Mouse (Mus musculus): ENCODE measurements around the gene Atp9a.

The Atp9a gene

GRCm38 (mm10) chr2:168633301-168633816 is 108.8 kb downstream of the Atp9a start:
- DNase-seq: no peak

DNA sequence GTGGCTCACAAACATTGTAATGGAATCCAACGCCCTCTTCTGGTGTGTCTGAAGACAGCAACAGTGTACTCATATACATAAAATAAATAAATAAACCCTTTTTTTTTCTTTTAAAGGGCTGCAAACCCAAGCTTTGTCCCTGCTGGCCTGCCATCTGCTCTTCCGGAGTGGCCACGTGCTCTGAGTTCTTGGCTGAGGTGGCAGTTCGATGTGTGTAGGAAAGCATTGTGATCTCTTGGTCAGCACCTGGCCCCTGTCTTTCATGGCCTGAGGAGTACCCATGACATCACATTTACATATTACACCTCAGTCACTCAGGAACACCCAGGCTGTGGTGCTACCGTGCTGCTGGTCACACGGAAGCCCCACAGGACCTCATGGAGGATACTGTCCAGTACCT is 109.7 kb downstream of the Atp9a start:
- no peak for DNase-seq

DNA sequence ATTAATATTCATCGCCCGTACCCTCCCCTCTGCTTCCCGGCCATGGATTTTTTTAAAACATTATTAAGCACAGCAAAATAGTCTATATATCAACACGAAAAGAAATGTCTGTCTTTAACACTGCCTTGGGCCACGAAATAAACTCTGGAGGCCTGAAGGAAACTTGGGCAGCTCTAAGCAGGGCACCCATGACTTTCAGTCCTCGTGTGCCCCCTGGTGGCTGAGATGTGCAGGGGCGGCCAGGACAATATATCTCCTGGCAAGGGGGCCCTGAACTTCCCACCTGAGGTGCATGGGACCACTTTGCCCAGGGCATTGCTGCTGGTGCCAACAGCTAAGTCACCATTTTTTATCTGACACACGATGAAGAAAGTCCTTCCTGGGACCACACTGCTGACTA is 113.4 kb downstream of the Atp9a start:
- peak; percentile 77 to 80 for DNase-seq

DNA sequence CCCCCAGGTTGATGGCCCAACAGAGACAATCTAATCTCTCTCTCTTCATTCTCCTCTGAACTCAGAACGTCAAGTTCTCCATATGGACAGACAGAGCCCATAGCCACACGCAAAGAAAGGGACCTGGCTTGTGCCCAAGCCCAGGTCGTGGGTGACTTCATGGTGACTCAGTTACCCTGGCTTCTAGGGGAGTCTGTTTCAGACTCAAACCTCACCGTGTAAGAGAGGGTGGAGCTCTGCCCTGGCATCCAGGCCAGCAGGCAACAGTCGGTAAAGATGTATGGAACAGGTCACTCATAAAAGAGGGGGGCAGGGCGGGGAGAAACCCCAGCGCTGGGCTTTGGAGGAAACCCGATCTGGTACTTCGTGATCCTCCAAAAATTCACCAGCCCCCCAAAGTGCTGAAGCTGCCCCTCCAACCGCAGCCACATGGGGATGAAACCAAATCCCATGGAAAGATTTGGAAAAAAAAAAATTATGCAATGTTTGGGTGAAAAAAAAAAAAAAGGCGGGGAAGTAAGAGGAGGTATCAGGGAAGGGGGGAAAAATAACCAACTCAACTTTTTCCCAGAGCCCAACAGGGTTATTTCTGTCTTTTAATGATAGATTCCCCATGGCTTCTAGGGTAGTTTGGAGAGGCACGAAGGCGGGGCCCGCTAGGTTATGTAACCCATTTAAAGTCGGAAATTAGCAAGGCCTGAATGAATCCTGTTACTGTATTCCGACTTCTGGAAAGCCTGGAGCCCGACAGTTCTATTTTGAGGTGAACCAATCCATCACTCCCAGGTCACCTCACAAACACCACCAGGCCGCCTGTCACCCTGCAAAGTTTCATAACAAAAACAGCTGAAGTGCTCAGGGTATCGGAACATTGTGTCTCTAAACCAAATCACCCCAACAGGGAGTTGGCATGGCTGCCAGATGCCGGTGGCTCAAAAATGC is 114.1 kb downstream of the Atp9a start:
- no peak for DNase-seq

GRCm38 (mm10) chr2:168626385-168626784 is 115.8 kb downstream of the Atp9a start:
- no peak for DNase-seq

- no peak for DNase-seq
Measured at GRCm38 (mm10) chr2:168625091-168625490, 117.1 kb downstream of the Atp9a start.

DNA sequence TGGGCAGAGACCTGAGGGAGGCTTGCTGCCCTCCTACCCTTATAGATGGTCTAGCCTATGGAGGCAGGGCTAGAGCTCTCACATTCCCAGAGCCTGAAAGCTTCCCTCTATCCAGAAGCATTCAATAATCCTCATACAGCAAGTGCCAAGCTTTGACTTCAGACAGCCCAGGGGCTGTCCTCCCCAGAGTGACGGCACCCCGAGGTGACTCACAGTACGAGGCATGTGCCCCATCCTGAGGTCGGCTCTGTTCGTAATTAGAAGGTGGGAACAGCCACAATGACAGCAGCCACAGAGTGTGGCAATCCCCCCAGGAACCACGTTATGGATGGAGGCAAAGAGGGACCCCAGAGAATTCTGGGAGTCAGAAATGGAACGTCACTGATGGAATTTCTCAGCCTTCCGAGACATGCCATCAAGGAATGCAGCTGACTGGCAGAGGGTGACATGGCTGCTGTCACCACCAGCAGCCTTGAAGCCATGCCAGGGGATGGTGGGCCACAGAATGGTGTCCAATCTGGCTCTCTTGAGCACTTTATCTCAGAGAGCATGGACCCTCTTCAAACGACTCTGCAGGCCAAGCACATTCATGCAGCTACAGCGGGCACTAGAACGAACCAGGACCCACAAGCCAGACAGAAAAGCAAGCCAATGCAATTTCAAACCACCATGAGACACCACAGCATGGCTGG is 121.0 kb downstream of the Atp9a start:
- no peak for DNase-seq

GRCm38 (mm10) chr2:168618205-168618717 is 123.9 kb downstream of the Atp9a start:
- DNase-seq: no peak

- no peak for DNase-seq
Measured at GRCm38 (mm10) chr2:168615160-168615559, 127.0 kb downstream of the Atp9a start.

DNA sequence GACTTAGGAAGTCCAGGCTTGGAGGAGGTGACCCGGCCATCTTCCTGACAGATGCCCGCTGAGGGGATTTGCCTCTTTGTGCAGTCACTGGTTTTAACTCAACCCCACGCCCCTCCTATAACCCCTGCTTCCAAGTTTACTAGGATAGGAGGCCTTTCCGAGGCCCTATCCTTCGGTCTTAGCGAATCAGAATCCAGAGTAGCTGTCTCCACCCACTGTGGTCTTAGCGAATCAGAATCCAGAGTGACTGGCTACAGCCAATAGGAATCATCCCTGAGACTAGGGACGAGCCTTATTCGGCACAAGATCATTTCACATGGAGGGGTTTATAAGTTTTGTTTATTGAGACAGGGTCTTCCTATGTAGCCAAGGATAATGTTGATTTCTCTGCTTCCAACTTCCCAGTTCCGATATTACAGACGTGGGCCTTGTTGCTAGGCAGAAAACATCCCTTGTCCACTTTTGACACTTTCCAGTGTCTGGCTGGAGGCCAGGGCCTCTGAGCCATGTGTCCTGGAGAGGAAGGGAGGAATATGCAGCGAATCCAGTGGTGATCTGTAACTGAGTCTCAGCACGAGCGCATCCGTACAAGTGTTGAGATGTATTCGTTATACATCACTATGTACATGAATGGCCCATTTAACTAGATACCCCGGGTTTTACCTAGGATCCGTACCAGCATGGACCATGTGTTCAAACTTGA is 127.9 kb downstream of the Atp9a start:
- DNase-seq: no peak

DNA sequence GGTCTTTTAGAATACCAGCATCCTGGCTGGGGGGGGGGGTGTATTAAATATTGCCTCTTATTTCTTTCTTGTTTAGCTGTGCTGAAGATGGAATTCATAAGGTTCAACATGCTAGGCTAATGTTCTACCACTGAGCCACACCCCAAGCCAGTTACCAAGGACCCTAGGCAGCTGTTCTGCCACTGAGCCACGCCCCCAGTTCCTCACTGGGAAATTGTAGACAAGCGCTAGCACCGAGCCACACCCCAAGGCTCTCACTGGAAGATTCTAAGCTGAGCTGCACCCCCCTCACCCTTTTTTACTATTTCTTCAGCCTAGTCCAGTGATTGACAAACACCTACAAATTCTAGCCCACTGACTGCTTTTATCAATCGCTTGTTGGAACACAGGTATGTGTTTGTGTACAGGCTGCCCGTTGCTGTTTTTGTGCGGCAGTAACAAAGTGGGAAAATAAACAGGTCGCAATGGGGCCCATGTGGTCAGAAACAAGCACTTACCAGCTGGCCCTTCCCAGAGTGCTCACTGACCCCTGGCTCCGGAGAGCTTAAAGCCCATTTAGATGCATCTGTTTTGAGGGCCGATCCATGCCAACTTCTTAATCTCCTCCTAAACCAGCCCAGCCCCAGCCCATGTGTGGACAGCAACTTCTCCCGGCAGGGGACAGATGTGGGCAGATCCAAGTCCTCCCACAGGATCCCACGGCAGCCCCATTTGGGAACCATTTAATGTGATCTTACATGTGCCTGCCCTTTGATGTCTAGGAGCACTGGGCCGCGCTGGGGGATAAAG is 128.9 kb downstream of the Atp9a start:
- peak in 1 of 2 experiments; percentile 26 for DNase-seq

GRCm38 (mm10) chr2:168610941-168611340 is 131.3 kb downstream of the Atp9a start:
- DNase-seq: no peak

DNA sequence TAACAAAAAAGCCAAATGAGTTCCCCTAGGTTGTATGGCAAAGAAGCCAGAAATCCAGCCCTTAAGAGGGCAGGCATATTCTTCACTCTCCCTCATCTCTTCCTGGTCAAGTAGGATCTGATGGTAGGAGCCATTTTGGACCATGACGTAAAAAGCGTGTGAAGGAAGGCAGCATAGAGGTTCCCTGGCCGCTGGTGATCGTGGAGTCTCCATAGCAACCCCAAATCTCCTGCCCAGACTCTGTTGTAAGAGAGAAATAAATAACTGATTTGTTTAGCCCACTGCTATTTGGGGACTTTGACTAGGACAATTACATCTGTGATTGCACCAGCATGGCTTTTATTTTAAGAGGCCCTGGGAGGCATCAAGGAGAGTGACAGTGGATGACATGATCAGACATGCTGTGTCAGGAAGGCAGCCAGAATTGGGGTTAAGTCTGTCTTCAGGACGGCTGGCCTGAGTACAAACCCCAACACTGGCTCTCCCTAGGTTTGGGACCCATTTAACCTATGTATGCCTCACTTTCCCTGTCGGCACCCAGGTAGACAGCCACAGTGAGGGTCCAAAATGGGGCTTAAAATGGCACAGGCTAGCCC is 132.5 kb downstream of the Atp9a start:
- DNase-seq: no peak

GRCm38 (mm10) chr2:168608125-168608564 is 134.1 kb downstream of the Atp9a start:
- no peak for DNase-seq

DNA sequence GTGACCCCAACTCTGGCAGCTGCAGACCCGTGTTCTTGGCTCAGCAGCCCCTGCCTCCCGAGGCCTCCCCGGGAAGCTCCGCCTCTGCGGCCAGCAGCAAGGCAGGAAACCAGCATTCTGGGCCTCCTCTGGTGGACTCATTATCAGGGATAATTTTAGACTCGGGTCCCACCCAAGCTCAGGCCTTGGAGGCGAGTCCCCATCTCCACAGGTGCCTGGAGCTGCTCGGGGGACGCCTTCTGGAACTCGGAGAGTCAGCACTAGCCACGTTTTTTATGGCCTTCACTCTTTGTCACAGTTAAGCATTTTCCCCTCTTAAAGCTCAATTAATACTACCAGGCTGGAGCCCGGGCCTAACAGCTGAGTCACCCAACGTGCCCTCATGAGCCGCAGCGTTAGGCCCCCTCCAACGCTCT is 137.5 kb downstream of the Atp9a start:
- DNase-seq: no peak

DNA sequence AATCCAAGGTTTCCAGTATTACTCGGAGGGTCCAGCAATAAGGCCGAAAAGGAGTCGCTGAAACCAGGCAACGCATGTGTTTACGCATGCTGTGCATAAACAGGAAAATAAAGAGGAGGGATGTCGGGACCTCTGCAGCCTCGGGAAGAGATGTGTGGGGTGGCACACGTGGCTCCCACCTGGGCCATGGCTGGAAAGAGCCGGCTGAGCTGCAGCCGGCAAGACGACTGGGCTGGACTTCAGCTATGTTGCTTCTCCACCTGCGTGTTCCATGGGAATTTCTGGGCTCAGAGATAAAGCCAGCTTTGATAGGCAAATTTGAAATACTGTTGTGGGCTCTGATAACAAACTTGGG is 139.8 kb downstream of the Atp9a start:
- DNase-seq: no peak

DNA sequence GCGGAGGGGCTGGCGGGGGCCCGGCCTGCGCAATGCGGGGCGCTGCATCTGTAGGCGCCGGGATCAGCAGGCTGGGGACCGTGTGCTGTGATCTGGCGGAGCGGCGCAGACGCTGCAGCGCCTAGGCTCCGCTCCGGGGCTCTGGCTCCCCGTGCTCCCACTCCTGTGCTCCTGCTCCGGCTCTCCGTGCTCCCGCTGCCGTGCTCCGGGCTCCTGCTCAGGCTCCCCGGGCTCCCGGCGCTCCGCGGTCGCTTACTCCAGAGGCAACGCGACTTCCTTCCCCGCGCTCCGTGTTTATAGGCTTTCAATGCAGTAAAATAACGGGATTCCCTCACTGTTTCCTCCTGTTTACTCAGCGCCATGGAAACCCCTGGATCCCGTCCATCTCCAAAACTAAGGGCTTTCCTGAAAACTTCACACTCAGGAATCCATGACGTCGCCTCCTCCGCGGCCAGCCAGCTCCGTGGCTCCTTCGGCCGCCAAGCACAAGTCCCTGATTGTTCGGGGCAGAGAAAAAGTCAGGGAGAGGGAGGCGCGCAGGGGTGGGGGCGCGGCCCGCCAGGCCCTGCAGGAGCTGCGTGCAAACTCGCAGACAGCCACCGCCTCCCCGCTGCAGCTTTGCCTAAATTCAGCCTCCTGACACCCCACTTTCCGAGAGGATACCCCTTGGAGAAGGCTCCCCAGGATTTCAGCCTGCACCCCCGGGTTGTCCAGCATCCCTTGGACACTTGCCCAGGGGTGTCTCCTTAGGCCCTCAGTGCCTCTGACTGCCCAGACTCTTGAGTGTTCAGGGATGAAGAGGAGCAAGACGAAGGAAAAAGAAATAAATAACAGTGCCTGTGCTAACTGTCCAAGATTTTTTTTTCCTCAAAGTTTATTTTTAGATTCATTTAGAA is 140.5 kb downstream of the Atp9a start, which contains the start of gene Nfatc2:
Gene Nfatc2, minus strand, starts transcription at position 167 of the 896 bp plus-strand sequence.
- DNase-seq: no peak

- DNase-seq: no peak
Measured at GRCm38 (mm10) chr2:168600750-168601490, 141.3 kb downstream of the Atp9a start.

DNA sequence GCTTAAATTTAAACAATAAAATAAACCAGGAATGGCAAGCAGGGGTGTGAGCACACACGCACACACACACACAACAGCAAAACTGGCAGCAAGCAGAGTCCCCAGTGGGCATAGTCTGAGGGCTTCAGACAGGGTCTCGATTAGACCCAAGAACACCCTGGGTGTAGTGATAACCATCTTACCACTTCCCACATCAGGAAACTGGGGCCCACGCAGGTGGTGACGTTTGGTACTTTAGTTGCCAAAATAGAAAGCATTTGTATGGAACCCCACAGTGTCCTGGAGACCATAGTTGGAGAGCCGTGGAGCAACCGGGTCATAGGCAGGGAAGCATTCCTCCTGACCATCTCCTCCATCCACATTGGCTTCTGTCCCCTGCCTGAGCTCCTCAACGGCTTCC is 146.5 kb downstream of the Atp9a start:
- peak; percentile 24 to 32 for DNase-seq

GRCm38 (mm10) chr2:168593676-168594075 is 148.5 kb downstream of the Atp9a start:
- no peak for DNase-seq

All from thymus, postnatal 36 days (tissue).